Mouse (Mus musculus) cerebellum, adult 8-10 months (tissue): ENCODE results near the gene Olfr479.
"Not testable (repeated sequence)": the region's sequence is repeated elsewhere in the genome, so short reads cannot be mapped to it uniquely, and the experiment has no call there.

Experiments used
- DNase-seq: peaks from one replicate; pipeline ENCODE4 v3.0.0; 2022

Olfr479 gene

DNA sequence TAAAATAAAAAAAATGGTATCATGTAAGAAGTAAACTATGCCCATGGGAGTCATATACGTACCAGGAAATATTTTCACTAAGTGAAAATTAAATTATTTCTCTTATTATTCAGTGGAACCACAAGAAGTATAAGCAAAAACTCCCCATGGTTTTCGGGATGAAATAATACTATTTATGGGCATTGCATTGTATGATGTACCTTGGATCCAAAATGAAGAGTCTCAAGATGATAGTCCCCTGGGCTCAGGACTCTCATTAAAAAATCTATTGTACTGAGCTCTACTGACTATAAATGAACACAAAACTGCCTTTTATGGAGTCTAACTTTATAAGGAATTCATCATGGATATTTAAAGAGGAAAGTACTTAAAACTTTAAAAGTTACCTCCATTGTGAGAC is at the start of gene Olfr479:
Gene Olfr479 (plus strand): TSS at position 301 of the 400 bp plus-strand sequence.
- DNase-seq: no peak

DNA sequence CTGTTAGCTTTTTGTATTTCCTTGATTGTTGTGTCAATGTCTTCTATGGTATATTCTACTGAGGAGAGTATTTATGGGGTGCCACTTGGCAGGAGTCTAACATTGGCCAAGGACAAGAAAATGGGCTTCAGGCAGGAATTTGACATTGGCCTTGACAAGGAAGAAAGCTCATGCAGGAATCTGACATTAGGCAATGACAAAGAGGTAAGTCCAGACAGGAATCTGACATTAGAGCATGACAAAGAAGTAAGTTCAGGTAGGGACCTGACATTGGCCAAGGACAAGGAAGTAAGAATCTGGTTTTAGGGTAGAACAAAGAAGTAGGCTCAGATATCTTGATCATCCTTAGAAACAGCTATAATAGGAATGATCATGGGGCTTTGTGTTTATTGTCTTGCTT is 36.2 kb upstream of the Olfr479 start:
- not testable (repeated sequence) for DNase-seq

DNA sequence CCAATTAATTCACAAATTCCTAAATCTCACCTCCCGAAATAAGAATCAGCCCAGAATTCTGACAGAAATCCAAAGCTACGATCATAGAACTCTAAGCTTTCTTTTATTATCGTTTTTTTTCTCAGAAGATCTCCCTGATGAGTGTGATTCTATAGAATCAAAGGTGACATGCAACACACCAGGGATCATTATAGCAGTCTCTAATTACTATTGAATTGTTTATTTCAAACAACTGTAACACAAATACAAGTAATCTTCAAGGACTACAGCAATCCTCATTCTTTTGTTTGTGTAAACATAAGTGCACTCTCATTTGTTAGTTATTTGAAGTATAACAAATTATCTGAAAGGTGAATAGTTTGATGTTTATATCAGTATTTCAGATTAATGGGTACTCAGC is 16.6 kb upstream of the Olfr479 start, which contains the start of gene Olfr478:
Gene Olfr478 (minus strand): TSS at position 101 of the 400 bp plus-strand sequence.
- DNase-seq: no peak

DNA sequence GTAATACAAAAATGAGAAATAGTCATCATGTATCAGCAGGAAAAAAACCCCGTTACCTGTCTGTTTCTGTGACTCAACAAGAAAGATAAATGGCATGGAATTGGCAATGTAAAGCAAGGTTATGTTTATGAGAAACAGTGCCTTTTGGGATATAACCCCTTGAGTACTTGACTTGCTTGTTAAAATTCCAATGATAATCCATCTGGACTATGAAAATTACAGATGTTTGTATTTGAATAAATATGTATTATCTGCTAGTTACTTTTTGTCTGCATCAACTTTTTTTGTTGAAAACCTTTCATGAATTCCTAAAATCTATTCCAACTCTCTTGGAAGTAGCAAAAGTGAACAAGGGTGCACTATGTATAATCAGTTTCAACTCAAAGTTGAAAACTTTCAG is 16.8 kb downstream of the Olfr479 start, which contains the start of gene Olfr480:
Gene Olfr480 (minus strand): TSS at position 101 of the 400 bp plus-strand sequence.
- no peak for DNase-seq

DNA sequence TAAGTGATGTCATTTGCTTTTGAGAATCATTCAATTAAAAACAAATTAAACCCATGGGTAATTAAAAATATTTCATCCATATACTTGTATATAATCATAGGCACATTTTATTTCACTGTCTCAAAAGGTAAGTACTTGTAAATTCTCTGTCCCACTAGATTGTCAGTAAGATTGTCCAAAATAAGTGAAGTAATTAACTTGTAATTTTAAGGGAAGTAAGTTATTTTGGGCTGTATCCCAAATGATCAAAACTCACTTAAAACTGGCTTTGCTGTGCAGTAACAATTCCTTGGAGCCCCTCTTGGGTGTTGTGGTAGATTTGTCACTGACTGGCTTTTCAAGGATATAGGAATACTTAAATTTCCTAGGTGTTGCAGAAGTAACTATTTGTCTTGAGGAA is 29.1 kb downstream of the Olfr479 start, which contains the start of gene Olfr481:
Gene Olfr481 (plus strand): TSS at position 301 of the 400 bp plus-strand sequence.
- DNase-seq: no peak

DNA sequence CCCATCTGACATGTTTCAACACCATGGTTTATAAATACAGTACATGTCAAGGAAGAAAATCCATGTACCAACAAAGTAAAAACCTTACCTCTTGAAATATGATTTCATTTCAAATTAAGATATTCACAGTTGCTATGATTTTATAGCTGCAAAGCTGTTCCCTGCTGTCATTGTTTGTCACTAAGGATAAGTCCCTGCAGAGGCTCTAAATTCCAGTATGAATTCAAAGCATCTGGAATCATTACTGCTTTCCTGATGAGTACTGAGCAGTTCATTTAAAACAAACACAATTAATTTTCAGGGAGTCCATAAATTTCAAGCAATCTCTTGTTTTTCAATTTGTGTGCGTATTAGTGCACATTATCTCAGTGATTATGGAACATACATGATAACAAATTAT is 47.0 kb downstream of the Olfr479 start, which contains the start of gene Olfr482:
Gene Olfr482 (minus strand): TSS at position 101 of the 400 bp plus-strand sequence.
- no peak for DNase-seq

DNA sequence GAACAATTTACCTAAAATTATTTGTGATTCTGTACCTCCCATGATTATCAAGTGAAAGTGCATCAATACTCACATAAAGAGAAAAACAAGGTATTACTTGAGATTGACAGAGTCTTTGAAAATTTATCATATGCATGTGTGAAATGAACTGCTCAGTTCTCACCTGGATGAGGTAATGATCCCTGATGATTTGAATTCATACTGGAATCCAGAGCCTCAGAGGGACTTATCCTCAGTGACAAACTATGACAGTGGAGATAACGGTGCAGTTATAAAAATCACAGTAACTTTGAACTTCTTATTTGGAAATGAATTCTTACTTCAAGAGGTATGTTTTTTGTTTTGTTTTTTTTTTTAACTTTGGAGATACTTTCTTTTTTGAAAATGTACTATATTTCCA is 50.1 kb downstream of the Olfr479 start, which contains the start of gene Olfr483:
Gene Olfr483 (plus strand): TSS at position 301 of the 400 bp plus-strand sequence.
- DNase-seq: no peak
